Mouse (Mus musculus) forebrain, embryonic 14.5 days (tissue): Measurements from ENCODE around the gene Sdk2. TPM values are rescaled to one million over a fixed set of nuclear protein-coding genes. Genes with fewer than 3 reads are reported as not detected.
A peak's percentile ranks its signal among the peaks of the same experiment; 100 is the strongest.

ENCODE experiments used
- ATAC-seq: fragments of 200-750 bp; cut with Nextera tagmentation; 2 replicates; pipeline ENCODE4 v1.8.0; 2017; ENCODE audit warnings: mild to moderate bottlenecking, moderate library complexity
- DNase-seq: peaks from one replicate; pipeline ENCODE4 v3.0.0-alpha.2; 2015; ENCODE audit warnings: low spot score
- H3K27ac ChIP-seq: fragments of 300-500 bp; sonication (generic); 2 replicates; pipeline ENCODE4 v1.5.1; 2014; ENCODE audit warnings: low read depth, mild to moderate bottlenecking, control low read depth, low read length, moderate library complexity
- H3K27me3 ChIP-seq: fragments of 300-500 bp; sonication (generic); replicated peaks from 2 replicates; pipeline ENCODE4 v1.6.1; 2014; ENCODE audit warnings: low read length, control low read depth, mixed read lengths; ENCODE audit not compliant: control insufficient read depth, insufficient read depth
- H3K36me3 ChIP-seq: fragments of 300-500 bp; sonication (generic); 2 replicates; pipeline ENCODE4 v1.6.1; 2014; ENCODE audit warnings: low read length, control low read depth; ENCODE audit not compliant: control insufficient read depth, insufficient read depth
- H3K4me1 ChIP-seq: fragments of 300-500 bp; sonication (generic); 2 replicates; pipeline ENCODE4 v1.6.1; 2014; ENCODE audit warnings: antibody characterized with exemption, low read length, control low read depth; ENCODE audit not compliant: control insufficient read depth, insufficient read depth
- H3K4me2 ChIP-seq: fragments of 300-500 bp; sonication (generic); 2 replicates; pipeline ENCODE4 v1.6.1; 2014; ENCODE audit warnings: mild to moderate bottlenecking, control low read depth, low read length
- H3K4me3 ChIP-seq: fragments of 300-500 bp; sonication (generic); 2 replicates; pipeline ENCODE4 v1.5.1; 2014; ENCODE audit warnings: low read depth, low read length, control low read depth
- H3K9ac ChIP-seq: fragments of 300-500 bp; sonication (generic); 2 replicates; pipeline ENCODE4 v1.6.1; 2014; ENCODE audit warnings: mild to moderate bottlenecking, low read length, control low read depth, moderate library complexity
- H3K9me3 ChIP-seq: fragments of 300-500 bp; sonication (generic); replicated peaks from 2 replicates; pipeline ENCODE4 v1.6.1; 2016; ENCODE audit warnings: low read length, control low read depth, mixed read lengths; ENCODE audit not compliant: control insufficient read depth
- WGBS: fragments of 180-500 bp; shearing (Covaris S2); extraction: QIAGEN DNeasy Blood & Tissue Kit; methylation state at CpG from one replicate; pipeline ENCODE4 v1.1.7; 2014; 5-methylcytosine and 5-hydroxymethylcytosine counted together
- polyA plus RNA-seq: library from polyadenylated mRNA; unstranded; fragments of >200 nt; fragmentation: Nextera tagmentation; extraction: Ambion mirVana; gene quantifications from 2 replicates; pipeline ENCODE4 v1.2.1, GENCODE M21; 2014

Gene Sdk2
- polyA plus RNA-seq, 1 experiment from 2014 or later = 1.1 TPM

GRCm38 (mm10) chr11:113747056-113747455, 319.8 kb downstream of the Sdk2 start:
- DNase-seq (peak; percentile 51), ATAC-seq (no peak)
- no peak overlapping the region for H3K4me3 ChIP-seq
- WGBS = 78% methylated on average over 16 of the region's 16 CpGs
- H3K36me3 ChIP-seq = peaks cover 6% of the 10 kb centered on the region; the same call in 1 of the 2 replicates
- peak overlapping the region; percentile 79; the same call in 1 of the 2 replicates for H3K4me2 ChIP-seq
- peak overlapping the region; percentile 3; the same call in 1 of the 2 replicates for H3K27ac ChIP-seq
- H3K9ac ChIP-seq = no peak overlapping the region
- no peaks in the 10 kb centered on the region for H3K27me3 ChIP-seq
- H3K4me1 ChIP-seq = peaks cover 26% of the 10 kb centered on the region
- peaks cover 4% of the 10 kb centered on the region; the same call in 1 of the 2 replicates for H3K9me3 ChIP-seq

- H3K9me3 ChIP-seq = peaks cover 4% of the 10 kb centered on the region; the same call in 1 of the 2 replicates
- no peak for ATAC-seq
- H3K4me3 ChIP-seq = no peak overlapping the region
- H3K27me3 ChIP-seq = no peaks in the 10 kb centered on the region
- WGBS = 73% methylated on average over 4 of the region's 4 CpGs
- H3K36me3 ChIP-seq = peaks cover 8% of the 10 kb centered on the region; the same call in 1 of the 2 replicates
- no peak for DNase-seq
- H3K27ac ChIP-seq = no peak overlapping the region
- H3K4me2 ChIP-seq = no peak overlapping the region
- H3K4me1 ChIP-seq = peaks cover 24% of the 10 kb centered on the region
- H3K9ac ChIP-seq = no peak overlapping the region
Observed at GRCm38 (mm10) chr11:113745961-113746360, 320.9 kb downstream of the Sdk2 start.

- no peak for DNase-seq
- Histone ChIP-seq H3K27ac (no peak overlapping the region), H3K36me3 (peaks cover 13% of the 10 kb centered on the region; the same call in 1 of the 2 replicates), H3K27me3 (no peaks in the 10 kb centered on the region), H3K9ac (no peak overlapping the region), H3K9me3 (peaks cover 4% of the 10 kb centered on the region; the same call in 1 of the 2 replicates), H3K4me3 (no peak overlapping the region), H3K4me1 (peaks cover 10% of the 10 kb centered on the region; the same call in 1 of the 2 replicates), H3K4me2 (no peak overlapping the region)
- no peak for ATAC-seq
- WGBS = 94% methylated on average over 1 of the region's 1 CpGs
Observed at GRCm38 (mm10) chr11:113742998-113743397, 323.8 kb downstream of the Sdk2 start.

GRCm38 (mm10) chr11:113740100-113740499, 326.7 kb downstream of the Sdk2 start:
- Histone ChIP-seq H3K27ac (no peak overlapping the region), H3K9ac (no peak overlapping the region), H3K4me2 (no peak overlapping the region), H3K27me3 (no peaks in the 10 kb centered on the region), H3K4me3 (no peak overlapping the region), H3K4me1 (0 out of 2 replicates have a peak, but pooled peaks cover 3% of the 10 kb centered on the region), H3K36me3 (peaks cover 17% of the 10 kb centered on the region; the same call in 1 of the 2 replicates), H3K9me3 (peaks cover 4% of the 10 kb centered on the region; the same call in 1 of the 2 replicates)
- DNase-seq (no peak), ATAC-seq (no peak)
- 92% methylated on average over 7 of the region's 7 CpGs for WGBS

GRCm38 (mm10) chr11:113739213-113739612, 327.6 kb downstream of the Sdk2 start:
- 75% methylated on average over 8 of the region's 8 CpGs for WGBS
- no peak for DNase-seq
- Histone ChIP-seq H3K4me2 (no peak overlapping the region), H3K36me3 (peaks cover 14% of the 10 kb centered on the region; the same call in 1 of the 2 replicates), H3K9me3 (peaks cover 4% of the 10 kb centered on the region; the same call in 1 of the 2 replicates), H3K27ac (no peak overlapping the region), H3K27me3 (no peaks in the 10 kb centered on the region), H3K9ac (no peak overlapping the region), H3K4me1 (peaks cover 8% of the 10 kb centered on the region; the same call in 1 of the 2 replicates), H3K4me3 (no peak overlapping the region)
- ATAC-seq = no peak

GRCm38 (mm10) chr11:113737912-113738311, 328.9 kb downstream of the Sdk2 start:
- Histone ChIP-seq H3K4me1 (peaks cover 8% of the 10 kb centered on the region; the same call in 1 of the 2 replicates), H3K9me3 (peaks cover 2% of the 10 kb centered on the region; the same call in 1 of the 2 replicates), H3K27me3 (no peaks in the 10 kb centered on the region), H3K4me2 (no peak overlapping the region), H3K36me3 (peaks cover 11% of the 10 kb centered on the region; the same call in 1 of the 2 replicates), H3K27ac (no peak overlapping the region), H3K4me3 (no peak overlapping the region), H3K9ac (no peak overlapping the region)
- no peak for DNase-seq
- 84% methylated on average over 8 of the region's 8 CpGs for WGBS
- no peak for ATAC-seq

- no peak for DNase-seq
- Histone ChIP-seq H3K4me1 (peaks cover 8% of the 10 kb centered on the region; the same call in 1 of the 2 replicates), H3K36me3 (peaks cover 11% of the 10 kb centered on the region; the same call in 1 of the 2 replicates), H3K9me3 (no peaks in the 10 kb centered on the region), H3K27ac (no peak overlapping the region), H3K4me3 (no peak overlapping the region), H3K27me3 (no peaks in the 10 kb centered on the region), H3K9ac (no peak overlapping the region), H3K4me2 (no peak overlapping the region)
- ATAC-seq = no peak
- 89% methylated on average over 3 of the region's 3 CpGs for WGBS
Observed at GRCm38 (mm10) chr11:113737553-113737854, 329.3 kb downstream of the Sdk2 start.

- 87% methylated on average over 11 of the region's 11 CpGs for WGBS
- DNase-seq (no peak), ATAC-seq (no peak)
- Histone ChIP-seq H3K4me2 (no peak overlapping the region), H3K9me3 (no peaks in the 10 kb centered on the region), H3K27ac (no peak overlapping the region), H3K9ac (no peak overlapping the region), H3K4me1 (peaks cover 8% of the 10 kb centered on the region; the same call in 1 of the 2 replicates), H3K4me3 (no peak overlapping the region), H3K36me3 (peaks cover 11% of the 10 kb centered on the region; the same call in 1 of the 2 replicates), H3K27me3 (no peaks in the 10 kb centered on the region)
Observed at GRCm38 (mm10) chr11:113736848-113737552, 329.8 kb downstream of the Sdk2 start.

GRCm38 (mm10) chr11:113735151-113735550, 331.7 kb downstream of the Sdk2 start:
- Histone ChIP-seq H3K4me2 (no peak overlapping the region), H3K27ac (no peak overlapping the region), H3K9me3 (no peaks in the 10 kb centered on the region), H3K36me3 (peaks cover 6% of the 10 kb centered on the region; the same call in 1 of the 2 replicates), H3K4me3 (no peak overlapping the region), H3K27me3 (no peaks in the 10 kb centered on the region), H3K9ac (no peak overlapping the region), H3K4me1 (peaks cover 8% of the 10 kb centered on the region; the same call in 1 of the 2 replicates)
- DNase-seq (no peak), ATAC-seq (no peak)
- 79% methylated on average over 6 of the region's 6 CpGs for WGBS
